In genomic region chr15:81830530-81830929, GRCm38 (mm10) we compare ENCODE assay signal across 29 mouse cellular contexts. TPM values are rescaled to one million over a fixed set of nuclear protein-coding genes. Genes with fewer than 3 reads are reported as not detected.
DNase-seq lines count a peak whose midpoint lies in the region; ATAC-seq and TF ChIP-seq lines count a peak whose summit lies in the region.
"Had no signal": no experiment of that assay in that cellular context is flagged by ENCODE, and none has a peak within 500 bp of the region (broad histone marks: within the 10 kb centered on the region; RNA-seq: fewer than 3 reads in every experiment).

No protein-coding gene starts in this region.

- no peak for ATAC-seq in forebrain, embryonic 15.5 days (replicated peaks)
- no peak for ATAC-seq in forebrain, embryonic 13.5 days
- ATAC-seq in limb, embryonic 12.5 days (ENCODE audit: insufficient number of reproducible peaks, insufficient read depth, low FRiP score, low TSS enrichment, low read depth): no peak
- ATAC-seq in intestine, postnatal 0 days: no peak

- peak overlapping the region; percentile 32; the same call in 1 of the 2 replicates for H3K27ac ChIP-seq in forebrain, embryonic 15.5 days (replicated peaks)
- no peak overlapping the region for H3K27ac ChIP-seq in forebrain, embryonic 13.5 days
- peak overlapping the region; percentile 70; the same call in 1 of the 2 replicates for H3K27ac ChIP-seq in limb, embryonic 12.5 days
- H3K27ac ChIP-seq in limb, embryonic 10.5 days: no peak overlapping the region
- H3K27ac ChIP-seq in intestine, postnatal 0 days (ENCODE audit: low read depth, low read length): 0 out of 2 replicates have a peak overlapping the region, but pooled peaks have one; percentile 46
- H3K27ac ChIP-seq: heart, embryonic 15.5 days; liver, embryonic 12.5 days; neural tube, embryonic 12.5 days; stomach, postnatal 0 days had no signal

- H3K4me2 ChIP-seq in forebrain, embryonic 15.5 days (replicated peaks): no peak overlapping the region
- H3K4me2 ChIP-seq in forebrain, embryonic 13.5 days: no peak overlapping the region
- H3K4me2 ChIP-seq in limb, embryonic 12.5 days: no peak overlapping the region
- H3K4me2 ChIP-seq in intestine, postnatal 0 days (replicated peaks; ENCODE audit: low read depth): no peak overlapping the region

- no peaks in the 10 kb centered on the region for H3K27me3 ChIP-seq in forebrain, embryonic 15.5 days
- H3K27me3 ChIP-seq in forebrain, embryonic 13.5 days: peaks cover 1% of the 10 kb centered on the region; the same call in 1 of the 2 replicates
- H3K27me3 ChIP-seq in limb, embryonic 12.5 days: peaks cover 15% of the 10 kb centered on the region
- H3K27me3 ChIP-seq in limb, embryonic 10.5 days (ENCODE audit: low read depth, poor library complexity, severe bottlenecking): peaks cover 20% of the 10 kb centered on the region
- H3K27me3 ChIP-seq in E14TG2a.4 (ENCODE audit: insufficient read depth, low read length): peaks cover 20% of the 10 kb centered on the region
- H3K27me3 ChIP-seq in intestine, postnatal 0 days (replicated peaks; ENCODE audit: control insufficient read depth, insufficient read depth, low read length): no peaks in the 10 kb centered on the region
- H3K27me3 ChIP-seq: heart, embryonic 15.5 days had no signal

- H3K36me3 ChIP-seq in forebrain, embryonic 15.5 days: peaks cover 9% of the 10 kb centered on the region
- peaks cover 29% of the 10 kb centered on the region for H3K36me3 ChIP-seq in forebrain, embryonic 13.5 days (ENCODE audit: poor library complexity, severe bottlenecking)
- H3K36me3 ChIP-seq in limb, embryonic 12.5 days: peaks cover 21% of the 10 kb centered on the region
- peaks cover 18% of the 10 kb centered on the region for H3K36me3 ChIP-seq in limb, embryonic 10.5 days
- peaks cover 6% of the 10 kb centered on the region for H3K36me3 ChIP-seq in E14TG2a.4 (ENCODE audit: insufficient read depth, low read length)
- H3K36me3 ChIP-seq in intestine, postnatal 0 days (ENCODE audit: control insufficient read depth, insufficient read depth): peaks cover 4% of the 10 kb centered on the region; the same call in 1 of the 2 replicates

- H3K9ac ChIP-seq in forebrain, embryonic 15.5 days (replicated peaks): no peak overlapping the region
- no peak overlapping the region for H3K9ac ChIP-seq in forebrain, embryonic 13.5 days
- H3K9ac ChIP-seq in limb, embryonic 12.5 days (replicated peaks): no peak overlapping the region
- H3K9ac ChIP-seq in intestine, postnatal 0 days (ENCODE audit: low read depth, low read length): no peak overlapping the region
- H3K9ac ChIP-seq: embryonic facial prominence, embryonic 12.5 days; heart, embryonic 15.5 days; liver, embryonic 12.5 days; neural tube, embryonic 12.5 days had no signal

- H3K4me3 ChIP-seq in forebrain, embryonic 15.5 days: no peak overlapping the region
- H3K4me3 ChIP-seq in forebrain, embryonic 13.5 days: no peak overlapping the region
- no peak overlapping the region for H3K4me3 ChIP-seq in limb, embryonic 12.5 days (replicated peaks)
- no peak overlapping the region for H3K4me3 ChIP-seq in limb, embryonic 10.5 days
- H3K4me3 ChIP-seq in E14TG2a.4 (replicated peaks; ENCODE audit: low read length): peak overlapping the region; percentile 73
- no peak overlapping the region for H3K4me3 ChIP-seq in intestine, postnatal 0 days (ENCODE audit: low read depth, low read length)
- H3K4me3 ChIP-seq: embryonic facial prominence, embryonic 12.5 days; heart, embryonic 15.5 days; liver, embryonic 12.5 days; myocyte; neural tube, embryonic 12.5 days had no signal

- no peaks in the 10 kb centered on the region for H3K9me3 ChIP-seq in forebrain, embryonic 15.5 days
- H3K9me3 ChIP-seq in forebrain, embryonic 13.5 days (replicated peaks): no peaks in the 10 kb centered on the region
- H3K9me3 ChIP-seq in limb, embryonic 12.5 days: no peaks in the 10 kb centered on the region
- H3K9me3 ChIP-seq in limb, embryonic 10.5 days (replicated peaks): no peaks in the 10 kb centered on the region
- H3K9me3 ChIP-seq in E14TG2a.4 (ENCODE audit: low read length): no peaks in the 10 kb centered on the region
- no peaks in the 10 kb centered on the region for H3K9me3 ChIP-seq in intestine, postnatal 0 days (ENCODE audit: control insufficient read depth)
- H3K9me3 ChIP-seq: embryonic facial prominence, embryonic 12.5 days; heart, embryonic 10.5 days; heart, embryonic 15.5 days; liver, embryonic 12.5 days; megakaryocyte, embryonic 14.5 days; midbrain, embryonic 12.5 days; neural tube, embryonic 12.5 days had no signal

- TF ChIP-seq CTCF in E14TG2a.4 (conservative IDR thresholded peaks at IDR 0.05; ENCODE audit: low read length): no peak
- TF ChIP-seq CTCF in intestine, postnatal 0 days (IDR thresholded peaks at IDR 0.05; ENCODE audit: low read depth): no peak

- no peak for DNase-seq in limb, embryonic 10.5 days (ENCODE audit: low spot score)
- no peak for DNase-seq in kidney, postnatal 25 days
- DNase-seq in left cerebral cortex, adult 18-20 months (ENCODE audit: low spot score in 2 of 2): no peak
- DNase-seq: adrenal gland, adult 8-10 months; cerebellum, adult 11-12 months; cerebellum, postnatal 36 days; gastrocnemius, postnatal 14 days; heart, adult 11 months; kidney, adult 18-20 months; left cerebral cortex, postnatal 4 days; lung, adult 18-20 months; lung, postnatal 4 days; right cerebral cortex, adult 18-20 months; thymus, adult 18-20 months; thymus, postnatal 25 days had no signal

- 92% methylated on average over 4 of the region's 4 CpGs for WGBS in forebrain, embryonic 15.5 days
- WGBS in forebrain, embryonic 13.5 days: 86% methylated on average over 4 of the region's 4 CpGs
- 87% methylated on average over 4 of the region's 4 CpGs for WGBS in limb, embryonic 12.5 days
- WGBS in limb, embryonic 10.5 days: 94% methylated on average over 4 of the region's 4 CpGs
- 75% methylated on average over 4 of the region's 4 CpGs for WGBS in intestine, postnatal 0 days

- peaks cover 4% of the 10 kb centered on the region for H3K4me1 ChIP-seq in forebrain, embryonic 15.5 days
- peaks cover 13% of the 10 kb centered on the region for H3K4me1 ChIP-seq in forebrain, embryonic 13.5 days
- 0 out of 2 replicates have a peak, but pooled peaks cover 4% of the 10 kb centered on the region for H3K4me1 ChIP-seq in limb, embryonic 12.5 days (replicated peaks)
- H3K4me1 ChIP-seq in limb, embryonic 10.5 days: peaks cover 22% of the 10 kb centered on the region
- H3K4me1 ChIP-seq in E14TG2a.4 (replicated peaks; ENCODE audit: low read depth, low read length): peaks cover 16% of the 10 kb centered on the region; the same call in 1 of the 2 replicates
- H3K4me1 ChIP-seq in intestine, postnatal 0 days (replicated peaks; ENCODE audit: control insufficient read depth, insufficient read depth, low read length): no peaks in the 10 kb centered on the region
- H3K4me1 ChIP-seq: neural tube, embryonic 12.5 days had no signal

RNA-seq across cellular contexts. Expression of gene Tob2, which starts 28.1 kb away (rescaled TPM):
- 20.2 and 21.1 TPM in 2 replicates for polyA plus RNA-seq in forebrain, embryonic 15.5 days (2015; fragmentation: Nextera tagmentation; extraction: Ambion mirVana)
- 19.1 and 21.7 TPM in 2 replicates for polyA plus RNA-seq in forebrain, embryonic 13.5 days (2015; fragmentation: Nextera tagmentation; extraction: Ambion mirVana)
- polyA plus RNA-seq in limb, embryonic 12.5 days (2016; fragmentation: Nextera tagmentation; extraction: Ambion mirVana): 22.6 and 25.0 TPM in 2 replicates
- 18.3 and 19.8 TPM in 2 replicates for polyA plus RNA-seq in limb, embryonic 10.5 days (2016; fragmentation: Nextera tagmentation; extraction: Ambion mirVana)
- 19.8 and 22.1 TPM in 2 replicates for polyA plus RNA-seq in intestine, postnatal 0 days (2015; fragmentation: Nextera tagmentation; extraction: Ambion mirVana)
- 10 to 100 TPM; 33.6 to 36.7 TPM for total RNA-seq in left cerebral cortex, adult 18-20 months (2021)

RNA-seq across cellular contexts. Expression of gene Tef, which starts 28.3 kb away (rescaled TPM):
- polyA plus RNA-seq in forebrain, embryonic 15.5 days (2015; fragmentation: Nextera tagmentation; extraction: Ambion mirVana): 31.9 and 32.6 TPM in 2 replicates
- 24.2 and 24.9 TPM in 2 replicates for polyA plus RNA-seq in forebrain, embryonic 13.5 days (2015; fragmentation: Nextera tagmentation; extraction: Ambion mirVana)
- polyA plus RNA-seq in limb, embryonic 12.5 days (2016; fragmentation: Nextera tagmentation; extraction: Ambion mirVana): 26.1 and 27.2 TPM in 2 replicates
- polyA plus RNA-seq in limb, embryonic 10.5 days (2016; fragmentation: Nextera tagmentation; extraction: Ambion mirVana): 13.4 and 16.5 TPM in 2 replicates
- polyA plus RNA-seq in intestine, postnatal 0 days (2015; fragmentation: Nextera tagmentation; extraction: Ambion mirVana): 13.4 and 16.0 TPM in 2 replicates
- 100 to 1,000 TPM; 226 to 245 TPM for total RNA-seq in left cerebral cortex, adult 18-20 months (2021)

RNA-seq across cellular contexts. Expression of gene Phf5a, which starts 41.2 kb away (rescaled TPM):
- 124 and 128 TPM in 2 replicates for polyA plus RNA-seq in forebrain, embryonic 15.5 days (2015; fragmentation: Nextera tagmentation; extraction: Ambion mirVana)
- 159 and 177 TPM in 2 replicates for polyA plus RNA-seq in forebrain, embryonic 13.5 days (2015; fragmentation: Nextera tagmentation; extraction: Ambion mirVana)
- 147 and 168 TPM in 2 replicates for polyA plus RNA-seq in limb, embryonic 12.5 days (2016; fragmentation: Nextera tagmentation; extraction: Ambion mirVana)
- polyA plus RNA-seq in limb, embryonic 10.5 days (2016; fragmentation: Nextera tagmentation; extraction: Ambion mirVana): 256 and 300 TPM in 2 replicates
- 75.9 and 79.2 TPM in 2 replicates for polyA plus RNA-seq in intestine, postnatal 0 days (2015; fragmentation: Nextera tagmentation; extraction: Ambion mirVana)
- total RNA-seq in left cerebral cortex, adult 18-20 months (2021): 10 to 100 TPM; 32.5 to 35.0 TPM

RNA-seq across cellular contexts. Expression of gene Aco2, which starts 41.6 kb away (rescaled TPM):
- 243 and 244 TPM in 2 replicates for polyA plus RNA-seq in forebrain, embryonic 15.5 days (2015; fragmentation: Nextera tagmentation; extraction: Ambion mirVana)
- polyA plus RNA-seq in forebrain, embryonic 13.5 days (2015; fragmentation: Nextera tagmentation; extraction: Ambion mirVana): 202 and 211 TPM in 2 replicates
- polyA plus RNA-seq in limb, embryonic 12.5 days (2016; fragmentation: Nextera tagmentation; extraction: Ambion mirVana): 139 and 143 TPM in 2 replicates
- polyA plus RNA-seq in limb, embryonic 10.5 days (2016; fragmentation: Nextera tagmentation; extraction: Ambion mirVana): 170 and 172 TPM in 2 replicates
- 192 and 209 TPM in 2 replicates for polyA plus RNA-seq in intestine, postnatal 0 days (2015; fragmentation: Nextera tagmentation; extraction: Ambion mirVana)
- 100 to 1,000 TPM; 414 to 429 TPM for total RNA-seq in left cerebral cortex, adult 18-20 months (2021)

Comparison
In these comparisons a context has a peak if more than half of its experiments do, and no peak if none do; other contexts are left out.
1. H3K27ac ChIP-seq: peak in forebrain, embryonic 15.5 days (single experiment), limb, embryonic 12.5 days (single experiment) and intestine, postnatal 0 days (single experiment); none in forebrain, embryonic 13.5 days (single experiment) and limb, embryonic 10.5 days (single experiment).